Comparison of ENCODE assay signal across 16 mouse cellular contexts in the genomic region with DNA sequence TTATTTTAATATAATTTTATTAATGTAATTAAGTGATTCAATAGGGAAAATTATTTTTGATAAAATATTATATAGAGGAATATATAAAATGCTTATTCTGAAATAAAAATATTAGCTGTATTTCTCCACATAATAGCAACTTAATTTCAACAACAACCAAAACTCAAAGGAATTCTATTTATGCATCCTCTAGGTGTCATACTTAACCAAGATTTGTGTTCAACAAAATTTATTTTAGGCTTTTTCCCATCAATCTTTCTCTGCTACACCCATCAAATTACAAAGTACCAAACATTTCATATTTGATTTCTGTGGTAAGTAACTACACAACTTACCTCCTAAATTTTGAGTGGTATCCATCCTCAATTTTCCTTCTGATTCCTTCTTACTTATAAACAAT. TPM values are rescaled to one million over a fixed set of nuclear protein-coding genes. Genes with fewer than 3 reads are reported as not detected.
A peak's percentile ranks its signal among the peaks of the same experiment; 100 is the strongest.
DNase-seq lines count a peak whose midpoint lies in the region; TF ChIP-seq lines count a peak whose summit lies in the region.
"Had no signal": no experiment of that assay in that cellular context is flagged by ENCODE, and none has a peak within 500 bp of the region (broad histone marks: within the 10 kb centered on the region; RNA-seq: fewer than 3 reads in every experiment).

No protein-coding gene starts in this region.

- peak; percentile 25 for TF ChIP-seq CTCF in heart, adult 2 months (IDR thresholded peaks at IDR 0.05)
- TF ChIP-seq CTCF in left cerebral cortex, adult 2 months (IDR thresholded peaks at IDR 0.05): peak; percentile 25

- no peak overlapping the region for H3K27ac ChIP-seq in heart, adult 2 months
- H3K27ac ChIP-seq in left cerebral cortex, adult 2 months: no peak overlapping the region
- H3K27ac ChIP-seq: embryonic facial prominence, embryonic 12.5 days; hindbrain, embryonic 12.5 days had no signal

- H3K9ac ChIP-seq in heart, adult 2 months (ENCODE audit: low read depth, low read length): no peak overlapping the region
- H3K9ac ChIP-seq: embryonic facial prominence, embryonic 12.5 days; heart, embryonic 12.5 days; hindbrain, embryonic 12.5 days had no signal

- no peaks in the 10 kb centered on the region for H3K79me2 ChIP-seq in heart, adult 2 months (replicated peaks; ENCODE audit: control insufficient read depth, insufficient read depth, low read length)

- H3K36me3 ChIP-seq in heart, adult 2 months (ENCODE audit: control insufficient read depth, insufficient read depth, low read length): peaks cover 1% of the 10 kb centered on the region; the same call in 1 of the 2 replicates
- H3K36me3 ChIP-seq: embryonic facial prominence, embryonic 12.5 days; heart, embryonic 12.5 days; hindbrain, embryonic 12.5 days had no signal

- no peak for DNase-seq in heart, adult 2 months
- no peak for DNase-seq in heart, postnatal 4 days
- no peak for DNase-seq in left cerebral cortex, adult 2 months (ENCODE audit: extremely low spot score in 1 of 2, low spot score in 2 of 2)
- DNase-seq in left cerebral cortex, postnatal 14 days (ENCODE audit: low spot score in 2 of 2): no peak
- DNase-seq in 3T3-L1 (ENCODE audit: low read depth, low spot score) (peak; percentile 43), adipocyte (ENCODE audit: low spot score) (peak; percentile 30)
- DNase-seq in thymus, postnatal 14 days: no peak
- DNase-seq: adrenal gland, postnatal 10 days; cerebellum, adult 11 months; cerebellum, adult 8-10 months; cerebellum, postnatal 14 days; gastrocnemius, postnatal 14 days had no signal

- no peak for TF ChIP-seq EP300 in heart, adult 2 months (IDR thresholded peaks at IDR 0.05; ENCODE audit: insufficient read depth, low read depth, low read length)

- intact Hi-C loops in heart, adult 2 months (cut with DNase I): loop anchor here (10.0 kb wide), 1 partner anchor 323 kb away; no protein-coding TSS in a partner anchor
- intact Hi-C loops in left cerebral cortex, adult 2 months (cut with DNase I): loop anchor here (2.0 kb wide), 1 partner anchor 401 kb away; no protein-coding TSS in a partner anchor
- intact Hi-C loops in left cerebral cortex, postnatal 14 days (cut with DNase I): loop anchor here (10.0 kb wide), 2 partner anchors 403 to 523 kb away; no protein-coding TSS in a partner anchor

- H3K4me1 ChIP-seq in heart, adult 2 months (ENCODE audit: control insufficient read depth, insufficient read depth, low read length): no peaks in the 10 kb centered on the region
- H3K4me1 ChIP-seq: heart, embryonic 12.5 days had no signal

- no peak overlapping the region for H3K4me3 ChIP-seq in heart, adult 2 months
- no peak overlapping the region for H3K4me3 ChIP-seq in left cerebral cortex, adult 2 months
- H3K4me3 ChIP-seq: embryonic facial prominence, embryonic 12.5 days; heart, embryonic 12.5 days; hindbrain, embryonic 12.5 days had no signal

- H3K27me3 ChIP-seq in heart, adult 2 months (ENCODE audit: control insufficient read depth, insufficient read depth, low read length): no peaks in the 10 kb centered on the region
- H3K27me3 ChIP-seq: embryonic facial prominence, embryonic 12.5 days; heart, embryonic 12.5 days; hindbrain, embryonic 12.5 days had no signal

- no peak for TF ChIP-seq POLR2A in heart, adult 2 months (IDR thresholded peaks at IDR 0.05; ENCODE audit: insufficient read depth, low read depth, low read length)

RNA-seq across cellular contexts. Expression of gene Thsd7a, which starts 3.1 kb away (rescaled TPM):
- 10 to 100 TPM in 1 of 2 experiments, 1 to 10 TPM in 1; 9.4 to 13.9 TPM for total RNA-seq in heart, adult 2 months (2021)
- polyA plus RNA-seq in heart, adult 2 months (2012; rRNA removed): 1.8 and 3.9 TPM in 2 replicates
- 10 to 100 TPM; 15.0 to 16.1 TPM for total RNA-seq in heart, postnatal 4 days (2021)
- 10 to 100 TPM; 36.7 to 41.9 TPM for total RNA-seq in left cerebral cortex, adult 2 months (2021)
- total RNA-seq in left cerebral cortex, postnatal 14 days (2021): 10 to 100 TPM; 48.0 to 58.4 TPM
- total RNA-seq: common myeloid progenitor, adult 5-6 weeks had no signal

Comparison
In these comparisons a context has a peak if more than half of its experiments do, and no peak if none do; other contexts are left out.
1. DNase-seq: peak in 3T3-L1 (single experiment) and adipocyte (single experiment); none in heart, adult 2 months (0 of 2), heart, postnatal 4 days (single experiment), left cerebral cortex, adult 2 months (0 of 2), left cerebral cortex, postnatal 14 days (0 of 2) and thymus, postnatal 14 days (single experiment).